Mouse (Mus musculus): ENCODE results near the gene Plcd3.

Gene Plcd3

GRCm38 (mm10) chr11:103116959-103117590 is 15.6 kb upstream of the Plcd3 start:
- peak; percentile 79 for DNase-seq

GRCm38 (mm10) chr11:103116008-103116818 is 14.8 kb upstream of the Plcd3 start, which contains the start of gene Hexim1:
Gene Hexim1, plus strand, starts transcription at chr11:103116231.
- peak; percentile 100 for DNase-seq

- peak; percentile 85 for DNase-seq
Measured at GRCm38 (mm10) chr11:103115163-103116007, 13.9 kb upstream of the Plcd3 start.

- no peak for DNase-seq
Measured at GRCm38 (mm10) chr11:103114270-103114943, 12.9 kb upstream of the Plcd3 start.

GRCm38 (mm10) chr11:103113771-103114170 is 12.3 kb upstream of the Plcd3 start:
- no peak for DNase-seq

- DNase-seq, result no peak
Measured at GRCm38 (mm10) chr11:103113005-103113404, 11.5 kb upstream of the Plcd3 start.

- DNase-seq, result no peak
Measured at GRCm38 (mm10) chr11:103112552-103112912, 11.1 kb upstream of the Plcd3 start.

- DNase-seq, result no peak
Measured at GRCm38 (mm10) chr11:103111881-103112551, 10.6 kb upstream of the Plcd3 start.

- no peak for DNase-seq
Measured at GRCm38 (mm10) chr11:103111301-103111700, 9.8 kb upstream of the Plcd3 start.

GRCm38 (mm10) chr11:103106386-103106785 is 4.9 kb upstream of the Plcd3 start:
- DNase-seq, result peak; percentile 11

- no peak for DNase-seq
Measured at GRCm38 (mm10) chr11:103105810-103106209, 4.4 kb upstream of the Plcd3 start.

- peak; percentile 24 for DNase-seq
Measured at GRCm38 (mm10) chr11:103105180-103105725, 3.8 kb upstream of the Plcd3 start.

GRCm38 (mm10) chr11:103104469-103104868 is 3.0 kb upstream of the Plcd3 start:
- no peak for DNase-seq

- DNase-seq, result no peak
Measured at GRCm38 (mm10) chr11:103103621-103104020, 2.2 kb upstream of the Plcd3 start.

GRCm38 (mm10) chr11:103102725-103103349 is 1.4 kb upstream of the Plcd3 start:
- peak; percentile 98 for DNase-seq

GRCm38 (mm10) chr11:103101866-103102501 is 526 bp upstream of the Plcd3 start:
- DNase-seq, result peak; percentile 77

- no peak for DNase-seq
Measured at GRCm38 (mm10) chr11:103100361-103100760, 1.1 kb downstream of the Plcd3 start.

- DNase-seq, result no peak
Measured at GRCm38 (mm10) chr11:103099352-103099940, 2.0 kb downstream of the Plcd3 start.

GRCm38 (mm10) chr11:103098531-103099190 is 2.8 kb downstream of the Plcd3 start:
- DNase-seq, result no peak
